Mouse (Mus musculus) neural tube, embryonic 11.5 days (tissue): ENCODE data around the gene Tcirg1. TPM values are rescaled to one million over a fixed set of nuclear protein-coding genes. Genes with fewer than 3 reads are reported as not detected.

Source experiments
- ATAC-seq: fragments of 200-750 bp; cut with Nextera tagmentation; 2 replicates; pipeline ENCODE4 v1.8.0; 2017; ENCODE audit warnings: moderate number of reproducible peaks, mild to moderate bottlenecking, moderate TSS enrichment, moderate library complexity; ENCODE audit not compliant: insufficient read depth, low FRiP score, low TSS enrichment
- DNase-seq: peaks from one replicate; pipeline ENCODE4 v3.0.0-alpha.2; 2015; ENCODE audit warnings: low spot score
- H3K27ac ChIP-seq: fragments of 300-500 bp; sonication (generic); 2 replicates; pipeline ENCODE4 v1.5.1; 2014; ENCODE audit warnings: low read depth, mild to moderate bottlenecking, low read length
- H3K27me3 ChIP-seq: fragments of 300-500 bp; sonication (generic); 2 replicates; pipeline ENCODE4 v1.6.1; 2014; ENCODE audit warnings: mild to moderate bottlenecking, low read length, mixed read lengths; ENCODE audit not compliant: control insufficient read depth, insufficient read depth
- H3K36me3 ChIP-seq: fragments of 300-500 bp; sonication (generic); 2 replicates; pipeline ENCODE4 v1.6.1; 2014; ENCODE audit warnings: mild to moderate bottlenecking, low read length, moderate library complexity, mixed read lengths; ENCODE audit not compliant: control insufficient read depth, insufficient read depth
- H3K4me1 ChIP-seq: fragments of 300-500 bp; sonication (generic); 2 replicates; pipeline ENCODE4 v1.6.1; 2014; ENCODE audit warnings: low read length, mixed read lengths; ENCODE audit not compliant: control insufficient read depth, insufficient read depth
- H3K4me2 ChIP-seq: fragments of 300-500 bp; sonication (generic); 2 replicates; pipeline ENCODE4 v1.6.1; 2014; ENCODE audit warnings: low read depth, mild to moderate bottlenecking, moderate library complexity
- H3K4me3 ChIP-seq: fragments of 300-500 bp; sonication (generic); 2 replicates; pipeline ENCODE4 v1.5.1; 2014; ENCODE audit warnings: low read depth, low read length
- H3K9ac ChIP-seq: fragments of 300-500 bp; sonication (generic); 2 replicates; pipeline ENCODE4 v1.6.1; 2014; ENCODE audit warnings: mild to moderate bottlenecking, low read length
- H3K9me3 ChIP-seq: fragments of 300-500 bp; sonication (generic); 2 replicates; pipeline ENCODE4 v1.6.1; 2016; ENCODE audit warnings: low read length; ENCODE audit not compliant: control insufficient read depth
- WGBS: fragments of 180-500 bp; shearing (Covaris S2); extraction: QIAGEN DNeasy Blood & Tissue Kit; methylation state at CpG from one replicate; pipeline ENCODE4 v1.1.7; 2014; 5-methylcytosine and 5-hydroxymethylcytosine counted together
- polyA plus RNA-seq: library from polyadenylated mRNA; unstranded; fragments of >200 nt; fragmentation: Nextera tagmentation; extraction: Ambion mirVana; gene quantifications from 2 replicates; pipeline ENCODE4 v1.2.1, GENCODE M21; 2014

Gene Tcirg1
- polyA plus RNA-seq, 1 experiment from 2014 or later: 17.3 TPM

DNA sequence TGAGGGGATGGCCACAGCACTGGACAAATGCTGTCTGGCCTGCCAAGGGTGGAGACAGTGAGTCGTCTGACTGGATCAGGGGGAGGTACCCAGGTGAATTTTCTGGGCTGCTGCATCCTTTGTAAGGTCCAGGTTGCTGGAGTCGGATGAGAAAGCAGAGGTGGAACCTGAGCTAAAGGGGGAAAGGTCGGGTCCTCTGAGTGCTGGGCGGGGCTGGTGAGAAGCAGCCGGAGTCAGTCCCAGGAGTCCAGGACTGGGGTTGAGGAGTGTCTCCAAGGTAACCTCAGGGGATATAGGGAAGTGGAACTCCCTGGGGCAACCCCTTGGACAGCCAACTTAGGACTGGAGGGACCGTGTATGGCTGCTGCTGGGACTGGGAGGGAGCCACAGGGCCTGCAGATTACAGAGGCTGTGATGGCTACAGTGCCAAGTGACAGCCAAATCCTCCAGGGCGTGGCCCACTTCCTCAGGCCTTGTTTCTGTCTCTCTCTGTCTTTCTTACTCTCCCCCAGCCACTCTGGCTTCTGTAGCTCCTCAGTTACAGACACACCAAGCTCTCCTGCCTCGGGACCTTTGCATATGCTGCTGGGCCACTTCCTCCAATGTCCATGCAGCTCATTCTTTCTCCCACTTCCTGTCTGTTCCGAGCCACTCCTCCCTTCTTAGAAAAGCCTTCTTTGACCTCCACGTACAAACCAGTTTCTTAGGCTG, 15.9 kb upstream of the Tcirg1 start:
- H3K27ac ChIP-seq: no peak overlapping the region
- no peak for ATAC-seq
- 62% methylated on average over 9 of the region's 10 CpGs for WGBS

DNA sequence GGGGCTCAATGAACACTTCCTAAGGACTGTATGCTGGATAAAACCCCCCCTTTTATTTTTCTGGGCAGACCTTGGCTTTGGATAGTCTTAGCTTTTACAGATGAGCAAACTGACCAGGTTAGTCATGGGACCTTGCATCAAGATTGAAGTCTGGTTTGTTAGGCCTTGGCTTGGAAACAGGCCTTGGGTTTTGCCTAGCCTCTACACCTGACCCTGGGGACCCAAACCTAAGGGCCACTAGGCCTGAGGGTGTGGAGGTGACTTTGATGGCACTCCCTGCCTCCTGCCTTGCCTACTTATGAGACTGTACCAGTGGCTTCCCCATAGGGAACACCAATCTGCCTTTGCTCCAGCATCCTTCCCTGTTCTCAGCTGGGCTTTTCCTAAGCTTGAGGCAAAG, 13.0 kb upstream of the Tcirg1 start:
- H3K36me3 ChIP-seq: no peaks in the 10 kb centered on the region
- DNase-seq: no peak
- H3K4me3 ChIP-seq: no peak overlapping the region
- H3K27ac ChIP-seq: no peak overlapping the region
- no peak overlapping the region for H3K4me2 ChIP-seq
- no peaks in the 10 kb centered on the region for H3K4me1 ChIP-seq
- no peak overlapping the region for H3K9ac ChIP-seq
- H3K27me3 ChIP-seq: no peaks in the 10 kb centered on the region
- ATAC-seq: no peak
- H3K9me3 ChIP-seq: no peaks in the 10 kb centered on the region

More for the DNA sequence above, 15.9 kb upstream of the Tcirg1 start:
- H3K9me3 ChIP-seq: no peaks in the 10 kb centered on the region
- H3K36me3 ChIP-seq: no peaks in the 10 kb centered on the region
- no peak overlapping the region for H3K9ac ChIP-seq
- H3K4me1 ChIP-seq: no peaks in the 10 kb centered on the region
- no peaks in the 10 kb centered on the region for H3K27me3 ChIP-seq
- H3K4me2 ChIP-seq: no peak overlapping the region
- DNase-seq: no peak
- H3K4me3 ChIP-seq: no peak overlapping the region

DNA sequence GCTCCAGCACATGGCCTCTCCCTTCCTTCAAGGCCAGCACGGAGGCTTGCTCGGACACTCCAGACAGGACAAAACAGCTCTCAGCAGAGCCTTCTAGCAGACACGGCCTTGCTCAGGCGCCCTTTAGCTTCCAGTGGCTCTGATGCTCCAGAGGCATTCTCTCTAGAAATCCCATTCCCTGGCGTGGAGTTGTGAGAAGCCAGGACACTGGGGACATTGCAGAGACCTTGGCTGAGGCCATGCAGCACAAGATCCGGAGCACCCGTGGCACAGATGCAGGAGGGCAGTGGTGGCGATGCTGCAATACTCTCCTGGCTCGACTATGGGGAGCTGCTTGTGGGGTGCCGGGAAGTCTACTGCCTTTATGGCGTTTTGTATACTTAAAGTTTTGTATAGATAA, 9.8 kb upstream of the Tcirg1 start:
- no peak overlapping the region for H3K4me3 ChIP-seq
- H3K27me3 ChIP-seq: no peaks in the 10 kb centered on the region
- no peaks in the 10 kb centered on the region for H3K9me3 ChIP-seq
- no peaks in the 10 kb centered on the region for H3K36me3 ChIP-seq
- no peak overlapping the region for H3K27ac ChIP-seq
- H3K4me2 ChIP-seq: no peak overlapping the region
- peaks cover 11% of the 10 kb centered on the region for H3K4me1 ChIP-seq
- no peak for ATAC-seq
- no peak overlapping the region for H3K9ac ChIP-seq
- 83% methylated on average over 11 of the region's 11 CpGs for WGBS
- DNase-seq: no peak

DNA sequence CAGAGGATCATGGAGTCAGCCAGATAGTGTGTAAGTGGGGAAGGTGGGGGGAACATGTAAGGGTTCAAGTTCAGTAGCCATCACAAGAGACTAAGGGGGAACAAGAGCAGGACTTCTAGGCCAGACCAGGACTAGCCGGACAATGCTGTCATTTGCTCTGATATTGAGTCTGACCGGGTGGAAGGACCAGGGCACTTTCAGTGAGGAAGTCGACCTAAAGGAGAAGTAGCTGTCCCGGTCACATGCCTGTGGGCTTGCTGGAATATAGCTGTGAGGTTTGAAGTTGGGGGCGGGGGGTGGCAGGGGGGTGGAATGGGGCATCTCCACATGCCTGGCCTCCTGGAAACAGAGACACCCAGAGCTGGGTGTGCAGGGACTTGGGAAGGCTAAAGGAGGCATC, 7.6 kb upstream of the Tcirg1 start:
- H3K4me1 ChIP-seq: peaks cover 11% of the 10 kb centered on the region
- H3K36me3 ChIP-seq: peaks cover 6% of the 10 kb centered on the region
- no peaks in the 10 kb centered on the region for H3K9me3 ChIP-seq
- no peak overlapping the region for H3K9ac ChIP-seq
- ATAC-seq: no peak
- no peak for DNase-seq
- 94% methylated on average over 5 of the region's 5 CpGs for WGBS
- no peaks in the 10 kb centered on the region for H3K27me3 ChIP-seq
- H3K4me2 ChIP-seq: no peak overlapping the region
- no peak overlapping the region for H3K27ac ChIP-seq
- no peak overlapping the region for H3K4me3 ChIP-seq

DNA sequence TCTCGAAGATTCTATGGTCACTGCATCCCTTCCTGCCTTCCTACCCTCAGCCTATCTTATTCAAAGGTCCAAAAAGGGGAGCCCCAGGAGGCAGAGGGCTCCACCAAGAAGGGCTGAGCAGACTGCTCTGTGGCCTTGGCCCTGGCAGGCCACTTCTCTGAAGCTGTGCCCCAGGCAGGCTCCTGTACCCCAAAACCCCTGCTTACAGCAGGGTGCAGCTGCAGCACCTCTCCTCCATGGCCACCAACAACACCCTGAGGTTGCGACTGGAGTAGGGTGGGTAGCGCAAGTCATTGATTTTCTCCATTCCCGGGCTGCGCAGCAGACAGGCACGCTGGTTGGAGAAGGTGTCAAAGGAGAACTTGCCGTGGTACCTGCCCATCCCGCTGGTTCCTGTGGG, 6.8 kb upstream of the Tcirg1 start:
- peak overlapping the region; percentile 64 for H3K4me3 ChIP-seq
- H3K9me3 ChIP-seq: no peaks in the 10 kb centered on the region
- ATAC-seq (no peak), DNase-seq (no peak)
- peak overlapping the region; percentile 62 for H3K9ac ChIP-seq
- no peak overlapping the region for H3K27ac ChIP-seq
- H3K36me3 ChIP-seq: peaks cover 8% of the 10 kb centered on the region
- WGBS: 87% methylated on average over 8 of the region's 8 CpGs
- H3K4me1 ChIP-seq: peaks cover 11% of the 10 kb centered on the region
- no peaks in the 10 kb centered on the region for H3K27me3 ChIP-seq
- H3K4me2 ChIP-seq: peak overlapping the region; percentile 80

DNA sequence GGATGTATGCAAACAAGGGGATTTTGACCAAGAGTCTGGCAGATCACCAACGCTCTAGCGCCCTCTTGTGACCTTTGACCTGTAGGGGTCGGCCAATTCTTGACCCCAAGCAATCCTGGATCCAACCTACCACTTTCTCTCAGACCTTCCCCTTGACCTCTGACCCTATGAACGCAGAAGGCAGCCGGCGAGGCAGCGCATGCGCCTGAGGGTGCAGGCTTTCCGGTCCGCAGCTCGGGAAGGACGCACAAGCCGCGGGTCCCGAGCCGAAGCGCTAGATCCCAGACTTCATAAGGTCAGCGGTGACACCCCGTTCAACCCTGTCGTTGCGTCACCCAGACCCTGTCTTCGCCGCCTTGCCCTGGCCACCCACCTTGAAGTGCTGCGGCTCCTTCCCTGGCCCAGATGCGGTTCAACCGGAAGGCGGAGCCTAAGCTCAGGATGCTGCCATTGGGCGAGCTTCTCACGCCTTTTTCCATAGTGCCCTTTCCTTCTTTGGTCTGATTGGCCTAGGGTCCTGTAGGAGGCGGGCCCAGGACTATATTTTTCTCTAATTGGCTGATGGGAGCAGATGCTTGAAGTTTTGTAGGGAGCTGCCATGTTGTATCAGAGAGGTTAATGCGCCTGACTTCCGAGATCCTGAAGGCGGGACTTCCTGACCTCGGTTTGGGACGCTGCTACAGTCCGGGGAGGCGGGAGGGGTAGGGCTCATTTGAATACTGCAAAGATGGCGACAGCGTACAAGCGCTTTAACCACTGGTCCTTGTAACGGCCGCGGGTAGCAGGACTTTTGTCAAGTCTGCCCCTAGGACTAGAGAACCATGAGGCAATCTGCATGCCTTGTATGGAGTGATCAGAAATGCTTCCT, 5.6 kb upstream of the Tcirg1 start, which contains the start of gene Ndufs8:
Ndufs8 (minus strand) TSS at position 438 of the 868 bp plus-strand sequence.
- Histone ChIP-seq H3K27ac (peak within 1 kb of the TSS; percentile 76), H3K9me3 (no peaks in the 10 kb centered on the region), H3K9ac (peak within 1 kb of the TSS; percentile 69), H3K4me1 (peaks cover 11% of the 10 kb centered on the region), H3K36me3 (peaks cover 9% of the 10 kb centered on the region), H3K4me2 (peak within 1 kb of the TSS; percentile 80), H3K4me3 (peak within 1 kb of the TSS; percentile 64), H3K27me3 (no peaks in the 10 kb centered on the region)
- peak; percentile 93 for DNase-seq
- peak; percentile 98 for ATAC-seq
- under 1% methylated on average over 43 of the region's 43 CpGs for WGBS

DNA sequence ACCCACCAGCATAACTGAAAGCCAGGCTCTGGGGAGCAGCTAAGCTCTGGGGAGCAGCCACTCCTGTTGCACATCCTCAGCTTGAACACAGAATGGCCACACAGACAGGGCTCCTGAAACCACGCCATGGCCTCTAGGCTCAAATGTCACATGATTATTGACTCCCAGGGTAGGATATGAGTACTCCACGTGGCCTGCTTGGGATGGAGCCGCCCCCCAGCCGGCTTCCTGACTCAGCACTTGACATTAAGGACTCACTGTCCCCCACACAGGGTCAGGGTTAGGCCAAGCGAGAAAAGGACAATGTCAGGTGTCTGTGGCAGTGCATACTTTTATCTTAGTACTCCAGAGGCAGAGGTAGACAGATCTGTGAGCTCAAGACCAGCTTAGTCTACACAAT, 3.3 kb upstream of the Tcirg1 start:
- Histone ChIP-seq H3K27me3 (no peaks in the 10 kb centered on the region), H3K4me2 (no peak overlapping the region; the same call in 1 of the 2 replicates), H3K4me1 (peaks cover 11% of the 10 kb centered on the region), H3K27ac (no peak overlapping the region), H3K9ac (no peak overlapping the region), H3K36me3 (peaks cover 9% of the 10 kb centered on the region), H3K9me3 (no peaks in the 10 kb centered on the region), H3K4me3 (no peak overlapping the region)
- DNase-seq (no peak), ATAC-seq (no peak)
- WGBS: 87% methylated on average over 5 of the region's 5 CpGs

DNA sequence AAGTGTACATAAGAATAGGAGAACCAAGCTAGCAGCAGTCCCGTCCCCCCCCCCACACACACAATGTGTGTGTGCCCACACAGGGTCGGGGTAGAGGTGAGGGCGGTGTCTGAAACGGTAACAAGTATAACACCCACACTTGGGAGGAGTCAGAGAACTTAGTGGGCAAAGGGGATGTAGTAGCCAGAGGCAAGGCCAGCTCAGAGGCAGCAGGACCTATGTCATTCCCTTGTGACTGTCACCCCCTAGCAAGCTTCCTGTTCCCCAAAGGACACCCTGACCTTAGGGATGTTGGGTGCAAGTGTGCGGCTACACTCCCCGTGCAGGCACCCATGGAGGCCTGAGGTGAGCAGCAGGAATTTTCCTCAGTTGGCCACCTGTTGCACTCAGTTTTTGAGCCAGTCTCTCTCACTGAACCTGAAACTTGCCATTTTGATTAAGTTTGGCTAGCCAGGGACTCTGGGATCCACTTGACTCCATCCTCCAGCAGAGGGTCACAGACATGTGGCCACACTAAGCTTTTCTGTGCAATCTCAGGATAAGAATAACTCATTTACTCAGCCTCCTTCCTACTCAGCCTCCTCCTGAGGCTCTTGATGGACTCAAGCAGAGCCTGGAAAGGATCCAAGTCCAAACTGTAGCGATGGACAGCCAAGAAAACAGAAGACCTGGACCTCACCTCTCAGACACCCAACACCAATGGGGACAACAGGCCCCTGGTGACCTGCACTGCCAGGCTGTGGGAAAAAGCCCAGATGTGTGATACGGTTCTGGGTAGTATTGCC, 1.1 kb upstream of the Tcirg1 start:
- 81% methylated on average over 8 of the region's 8 CpGs for WGBS
- Histone ChIP-seq H3K27ac (no peak overlapping the region), H3K27me3 (no peaks in the 10 kb centered on the region), H3K4me1 (peaks cover 5% of the 10 kb centered on the region; the same call in 1 of the 2 replicates), H3K4me2 (no peak overlapping the region), H3K9me3 (no peaks in the 10 kb centered on the region), H3K9ac (no peak overlapping the region), H3K36me3 (peaks cover 9% of the 10 kb centered on the region), H3K4me3 (no peak overlapping the region)
- no peak for DNase-seq
- ATAC-seq: no peak
